Mouse (Mus musculus): ENCODE measurements at regions not wholly inside any gene's neighbourhood (a gene's known extent, or its start where the extent isn't known, plus 50 kb on each side); places are given as distances from the start of the nearest gene placed in this dataset.
A peak's percentile ranks its signal among the peaks of the same experiment; 100 is the strongest.
"Not testable (repeated sequence)": the region's sequence is repeated elsewhere in the genome, so short reads cannot be mapped to it uniquely, and the experiment has no call there.

- WGBS (ENCODE audit: missing documents): 93% methylated on average over 7 of the region's 7 CpGs
Observed at GRCm38 (mm10) chr5:64690148-64690547, 113.0 kb upstream of the Klf3 start.

GRCm38 (mm10) chr5:64691406-64692100, 111.6 kb upstream of the Klf3 start:
- 92% methylated on average over 7 of the region's 8 CpGs for WGBS (ENCODE audit: missing documents)
- Histone ChIP-seq H3K36me3 (ENCODE audit: inconsistent target) (no peaks in the 10 kb centered on the region), H3K4me3 (ENCODE audit: inconsistent target) (no peak overlapping the region), H3K27ac (no peak overlapping the region), H3K79me2 (ENCODE audit: inconsistent target) (no peaks in the 10 kb centered on the region)

More at GRCm38 (mm10) chr5:64690148-64690547, 113.0 kb upstream of the Klf3 start:
- no peaks in the 10 kb centered on the region for H3K79me2 ChIP-seq (ENCODE audit: inconsistent target)
- H3K4me3 ChIP-seq (ENCODE audit: inconsistent target): no peak overlapping the region
- H3K27ac ChIP-seq: no peak overlapping the region
- H3K36me3 ChIP-seq (ENCODE audit: inconsistent target): no peaks in the 10 kb centered on the region

GRCm38 (mm10) chr5:64692335-64692734, 110.9 kb upstream of the Klf3 start:
- no peak overlapping the region for H3K27ac ChIP-seq
- whole genome bisulfite sequencing (ENCODE audit: missing documents): 88% methylated on average over 11 of the region's 11 CpGs

GRCm38 (mm10) chr5:64693616-64694015, 109.6 kb upstream of the Klf3 start:
- Histone ChIP-seq H3K79me2 (ENCODE audit: inconsistent target) (no peaks in the 10 kb centered on the region), H3K36me3 (ENCODE audit: inconsistent target) (no peaks in the 10 kb centered on the region), H3K27ac (no peak overlapping the region), H3K4me3 (ENCODE audit: inconsistent target) (no peak overlapping the region)
- WGBS (ENCODE audit: missing documents): 75% methylated on average over 8 of the region's 8 CpGs

More at GRCm38 (mm10) chr5:64692335-64692734, 110.9 kb upstream of the Klf3 start:
- Histone ChIP-seq H3K36me3 (ENCODE audit: inconsistent target) (no peaks in the 10 kb centered on the region), H3K4me3 (ENCODE audit: inconsistent target) (no peak overlapping the region), H3K79me2 (ENCODE audit: inconsistent target) (no peaks in the 10 kb centered on the region)

GRCm38 (mm10) chr5:64694606-64695005, 108.6 kb upstream of the Klf3 start:
- WGBS (ENCODE audit: missing documents): 97% methylated on average over 8 of the region's 8 CpGs
- H3K79me2 ChIP-seq (ENCODE audit: inconsistent target): no peaks in the 10 kb centered on the region
- no peak overlapping the region for H3K4me3 ChIP-seq (ENCODE audit: inconsistent target)
- no peaks in the 10 kb centered on the region for H3K36me3 ChIP-seq (ENCODE audit: inconsistent target)
- no peak overlapping the region for H3K27ac ChIP-seq

GRCm38 (mm10) chr5:64696099-64696498, 107.1 kb upstream of the Klf3 start:
- no peaks in the 10 kb centered on the region for H3K36me3 ChIP-seq (ENCODE audit: inconsistent target)
- 92% methylated on average over 12 of the region's 14 CpGs for WGBS (ENCODE audit: missing documents)
- H3K79me2 ChIP-seq (ENCODE audit: inconsistent target): no peaks in the 10 kb centered on the region
- H3K27ac ChIP-seq: no peak overlapping the region
- H3K4me3 ChIP-seq (ENCODE audit: inconsistent target): no peak overlapping the region

GRCm38 (mm10) chr5:64697466-64697865, 105.7 kb upstream of the Klf3 start:
- WGBS (ENCODE audit: missing documents): 80% methylated on average over 5 of the region's 5 CpGs
- no peak overlapping the region for H3K27ac ChIP-seq

GRCm38 (mm10) chr5:64698458-64699116, 104.6 kb upstream of the Klf3 start:
- H3K4me3 ChIP-seq (ENCODE audit: inconsistent target): no peak overlapping the region
- WGBS (ENCODE audit: missing documents): 91% methylated on average over 6 of the region's 6 CpGs
- no peaks in the 10 kb centered on the region for H3K79me2 ChIP-seq (ENCODE audit: inconsistent target)
- no peak overlapping the region for H3K27ac ChIP-seq
- H3K36me3 ChIP-seq (ENCODE audit: inconsistent target): no peaks in the 10 kb centered on the region

More at GRCm38 (mm10) chr5:64697466-64697865, 105.7 kb upstream of the Klf3 start:
- Histone ChIP-seq H3K79me2 (ENCODE audit: inconsistent target) (no peaks in the 10 kb centered on the region), H3K4me3 (ENCODE audit: inconsistent target) (no peak overlapping the region), H3K36me3 (ENCODE audit: inconsistent target) (no peaks in the 10 kb centered on the region)

GRCm38 (mm10) chr5:64700030-64700429, 103.2 kb upstream of the Klf3 start:
- Histone ChIP-seq H3K4me3 (ENCODE audit: inconsistent target) (no peak overlapping the region), H3K27ac (no peak overlapping the region), H3K36me3 (ENCODE audit: inconsistent target) (no peaks in the 10 kb centered on the region), H3K79me2 (ENCODE audit: inconsistent target) (no peaks in the 10 kb centered on the region)
- 90% methylated on average over 6 of the region's 6 CpGs for WGBS (ENCODE audit: missing documents)

- H3K4me3 ChIP-seq (ENCODE audit: inconsistent target): no peak overlapping the region
- peak overlapping the region; percentile 69 for H3K27ac ChIP-seq
- 72% methylated on average over 14 of the region's 14 CpGs for WGBS (ENCODE audit: missing documents)
- H3K79me2 ChIP-seq (ENCODE audit: inconsistent target): no peaks in the 10 kb centered on the region
- no peaks in the 10 kb centered on the region for H3K36me3 ChIP-seq (ENCODE audit: inconsistent target)
Observed at GRCm38 (mm10) chr5:64701219-64701779, 101.9 kb upstream of the Klf3 start.

- Histone ChIP-seq H3K27ac (peak overlapping the region; percentile 69), H3K4me3 (ENCODE audit: inconsistent target) (no peak overlapping the region; the same call in 1 of the 2 replicates), H3K36me3 (ENCODE audit: inconsistent target) (no peaks in the 10 kb centered on the region), H3K79me2 (ENCODE audit: inconsistent target) (no peaks in the 10 kb centered on the region)
- WGBS (ENCODE audit: missing documents): 1% methylated on average over 7 of the region's 7 CpGs
Observed at GRCm38 (mm10) chr5:64701780-64702231, 101.4 kb upstream of the Klf3 start.

GRCm38 (mm10) chr5:64702404-64702803, 100.8 kb upstream of the Klf3 start:
- peak overlapping the region; percentile 69 for H3K27ac ChIP-seq
- H3K36me3 ChIP-seq (ENCODE audit: inconsistent target); H3K4me3 ChIP-seq (ENCODE audit: inconsistent target); H3K79me2 ChIP-seq (ENCODE audit: inconsistent target): not testable (repeated sequence)
- 93% methylated on average over 1 of the region's 1 CpGs for WGBS (ENCODE audit: missing documents)

GRCm38 (mm10) chr5:64703091-64703872, 99.9 kb upstream of the Klf3 start:
- no peak overlapping the region for H3K27ac ChIP-seq
- H3K36me3 ChIP-seq (ENCODE audit: inconsistent target): no peaks in the 10 kb centered on the region
- no peak overlapping the region for H3K4me3 ChIP-seq (ENCODE audit: inconsistent target)
- no peaks in the 10 kb centered on the region for H3K79me2 ChIP-seq (ENCODE audit: inconsistent target)
- WGBS (ENCODE audit: missing documents): 86% methylated on average over 9 of the region's 9 CpGs

- no peak overlapping the region for H3K27ac ChIP-seq
- H3K79me2 ChIP-seq (ENCODE audit: inconsistent target): no peaks in the 10 kb centered on the region
- WGBS (ENCODE audit: missing documents): 72% methylated on average over 6 of the region's 7 CpGs
- H3K36me3 ChIP-seq (ENCODE audit: inconsistent target): no peaks in the 10 kb centered on the region
- H3K4me3 ChIP-seq (ENCODE audit: inconsistent target): no peak overlapping the region
Observed at GRCm38 (mm10) chr5:64704144-64704543, 99.0 kb upstream of the Klf3 start.
